Mouse (Mus musculus): ENCODE data around the gene Poc1a. TPM values are rescaled to one million over a fixed set of nuclear protein-coding genes. Genes with fewer than 3 reads are reported as not detected.

Gene Poc1a
- total RNA-seq, 2 experiments from 2014 or later = 4.3 to 4.8 TPM

DNA sequence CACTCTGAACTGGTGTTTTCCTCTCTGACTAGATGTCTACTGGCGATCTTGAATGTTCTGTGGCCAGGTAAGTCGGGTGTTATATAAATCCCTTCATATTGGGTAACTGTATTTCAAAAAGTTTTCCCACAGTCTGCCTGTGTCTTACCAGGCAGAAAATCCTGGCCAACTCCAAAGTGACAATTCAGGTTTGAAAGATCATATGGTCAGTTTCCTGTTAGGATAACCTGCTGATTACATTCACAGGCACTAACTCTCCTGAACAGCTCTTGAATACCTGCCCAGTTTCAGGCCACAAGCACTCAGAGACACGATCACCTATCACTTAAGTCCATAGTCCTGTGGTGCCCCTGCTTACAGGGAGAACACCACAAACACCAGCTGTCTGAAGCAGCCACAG is 18.8 kb upstream of the Poc1a start:
- DNase-seq = no peak
- intact Hi-C loops (cut with DNase I) = no loop called here

GRCm38 (mm10) chr9:106263381-106263924 is 17.4 kb upstream of the Poc1a start:
- intact Hi-C loops (cut with DNase I) = no loop called here
- DNase-seq = no peak

- intact Hi-C loops (cut with DNase I) = no loop called here
- no peak for DNase-seq
Measured at GRCm38 (mm10) chr9:106265358-106266075, 15.3 kb upstream of the Poc1a start.

DNA sequence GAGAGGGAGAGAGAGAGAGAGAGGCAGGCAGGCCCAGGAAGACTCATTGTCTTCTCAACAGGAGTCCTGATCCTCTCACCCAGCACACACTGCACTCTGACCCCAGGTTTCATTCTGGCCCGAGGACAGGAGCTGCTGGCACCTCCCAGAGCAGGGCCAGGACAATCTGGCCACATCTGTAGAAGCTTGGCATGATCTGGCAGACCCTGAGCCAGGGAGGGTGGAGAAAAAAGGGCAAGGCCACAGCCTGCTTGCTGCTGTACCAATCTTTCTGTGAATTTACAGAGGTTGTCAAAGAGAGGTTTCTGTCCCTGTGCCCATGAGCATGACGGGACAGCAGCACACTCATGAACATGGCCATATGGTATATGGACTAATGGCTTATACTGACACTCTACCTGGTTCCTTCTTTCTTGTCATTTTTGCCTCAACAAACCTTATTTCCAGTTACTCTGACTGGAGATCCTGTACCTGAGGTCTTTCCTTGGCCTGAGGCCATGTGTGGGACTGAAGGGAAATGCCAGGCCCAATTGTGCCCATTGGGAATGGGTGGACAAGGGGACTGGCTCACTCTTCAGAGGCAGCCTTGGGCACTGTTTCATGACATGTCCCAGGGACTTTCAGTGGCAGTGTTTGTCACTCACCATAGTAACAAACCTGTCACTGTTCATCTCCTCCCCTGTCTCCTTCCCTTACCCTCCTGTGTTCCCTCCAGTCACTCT is 13.8 kb upstream of the Poc1a start:
- intact Hi-C loops (cut with DNase I) = no loop called here
- no peak for DNase-seq

GRCm38 (mm10) chr9:106268421-106268820 is 12.4 kb upstream of the Poc1a start:
- intact Hi-C loops (cut with DNase I) = no loop called here

DNA sequence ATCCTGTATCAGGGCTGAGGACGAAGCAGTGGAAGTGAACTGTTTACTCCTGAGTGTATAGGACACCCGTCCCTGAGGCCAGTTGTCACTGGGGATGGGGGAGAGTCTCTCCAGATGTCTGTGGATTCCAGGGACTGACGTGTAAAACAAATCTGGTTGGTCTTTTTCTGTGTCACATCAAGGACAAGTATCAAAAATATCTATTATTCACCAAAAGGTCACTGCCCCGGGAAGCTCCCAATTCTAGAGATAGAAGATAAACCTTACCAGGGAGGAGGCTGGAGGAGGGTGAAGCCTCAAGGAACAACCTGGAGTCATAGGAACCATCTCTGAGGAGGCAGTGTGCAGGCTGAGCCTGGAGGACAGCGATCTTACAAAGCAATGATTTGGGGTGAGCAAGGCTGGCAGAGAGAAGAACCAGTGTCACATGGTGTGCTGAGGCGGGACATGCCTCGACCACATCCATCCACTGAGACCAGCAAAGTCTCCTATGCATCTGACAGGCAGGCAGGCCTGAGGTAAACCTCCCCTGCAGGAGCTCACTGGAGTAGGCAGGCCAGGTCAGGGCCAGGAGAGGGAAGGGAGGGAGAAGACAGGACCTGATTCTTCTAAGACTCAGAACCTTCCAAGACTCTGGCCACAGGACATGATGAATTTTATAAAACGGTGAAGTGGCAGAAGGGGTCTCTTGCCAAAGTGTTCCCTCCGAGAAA is 11.6 kb upstream of the Poc1a start:
- no peak for DNase-seq

More at GRCm38 (mm10) chr9:106268421-106268820, 12.4 kb upstream of the Poc1a start:
- no peak for DNase-seq

DNA sequence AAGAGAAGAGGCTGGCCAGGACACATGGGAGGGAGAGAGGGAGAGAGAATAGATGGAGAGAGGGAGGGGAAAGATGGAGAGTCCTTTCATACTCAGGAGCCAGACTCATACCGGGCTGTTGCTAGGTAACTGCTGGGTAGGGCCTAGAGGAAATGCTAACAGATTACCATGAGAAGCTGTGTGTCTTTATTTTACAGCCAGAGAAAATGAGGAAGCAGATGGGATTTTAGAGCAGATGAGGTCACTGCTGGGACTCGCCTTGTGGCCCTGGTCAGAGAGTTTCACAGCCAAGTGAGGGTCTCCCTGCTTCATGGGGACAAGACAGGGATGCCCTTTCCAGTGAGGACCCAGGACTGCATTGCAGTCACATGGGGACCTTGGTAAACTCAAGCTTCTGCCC is 11.0 kb upstream of the Poc1a start:
- intact Hi-C loops (cut with DNase I) = no loop called here

More for the DNA sequence above, 11.6 kb upstream of the Poc1a start:
- intact Hi-C loops (cut with DNase I) = no loop called here

DNA sequence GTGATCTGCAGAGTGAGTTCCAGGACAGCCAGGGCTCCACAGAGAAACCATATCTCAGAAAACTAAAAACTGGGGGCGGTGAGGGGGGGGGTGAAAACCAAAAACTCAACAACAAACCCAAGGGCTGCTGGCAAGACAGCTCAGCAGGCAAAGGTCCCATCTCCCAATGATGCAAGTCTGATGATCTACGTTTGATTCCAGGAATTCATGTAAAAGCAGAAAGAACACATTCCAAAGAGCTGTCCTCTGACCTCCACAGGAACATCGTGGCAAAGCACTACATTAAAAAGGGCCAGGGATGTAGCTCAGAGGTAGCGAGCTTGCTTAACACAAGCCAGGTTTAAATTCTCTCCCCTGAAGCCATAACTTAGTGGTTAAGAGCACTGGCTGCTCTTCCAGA is 10.2 kb upstream of the Poc1a start:
- DNase-seq = no peak
- intact Hi-C loops (cut with DNase I) = no loop called here

More for the DNA sequence above, 11.0 kb upstream of the Poc1a start:
- no peak for DNase-seq

DNA sequence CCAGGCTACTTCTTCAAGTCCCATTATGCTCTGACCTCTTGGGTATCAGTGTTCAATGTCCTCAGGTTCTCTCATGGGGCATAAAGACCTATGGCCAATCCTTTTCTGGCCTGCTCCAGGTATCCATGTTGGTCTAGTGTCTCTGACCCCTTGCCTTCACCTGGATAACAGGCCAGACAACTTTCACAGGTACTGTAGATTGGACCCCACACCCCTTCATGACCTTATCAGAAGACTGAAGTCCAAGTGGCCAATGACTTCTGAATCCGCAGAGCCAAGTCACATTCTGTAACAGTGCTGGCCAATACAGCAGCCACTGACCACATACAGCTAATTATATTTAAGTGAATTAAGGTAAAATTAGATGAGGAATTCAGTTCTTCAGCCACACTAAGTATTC is 8.6 kb upstream of the Poc1a start:
- intact Hi-C loops (cut with DNase I) = no loop called here
- no peak for DNase-seq

GRCm38 (mm10) chr9:106273276-106273675 is 7.6 kb upstream of the Poc1a start:
- DNase-seq = no peak
- intact Hi-C loops (cut with DNase I) = no loop called here

DNA sequence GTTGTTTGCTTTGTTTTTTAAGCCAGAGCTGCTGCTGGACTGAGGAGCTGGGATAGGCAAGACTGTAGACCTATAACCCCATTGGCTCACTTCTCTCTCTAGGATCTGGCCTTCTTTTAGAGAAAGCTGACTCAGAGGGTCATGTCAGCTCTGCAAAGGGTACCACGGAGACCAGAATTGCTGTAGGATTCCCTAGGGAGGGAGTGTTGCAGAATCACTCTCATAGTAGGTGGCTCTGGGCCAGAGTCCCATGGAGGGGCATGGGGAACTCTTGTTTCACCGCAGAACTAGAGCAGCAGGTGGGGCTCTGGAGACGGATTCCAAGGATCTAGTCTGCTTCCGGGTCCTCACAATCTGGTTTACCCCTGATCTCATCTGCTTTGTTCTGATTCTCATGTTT is 7.1 kb upstream of the Poc1a start:
- no peak for DNase-seq
- intact Hi-C loops (cut with DNase I) = no loop called here

DNA sequence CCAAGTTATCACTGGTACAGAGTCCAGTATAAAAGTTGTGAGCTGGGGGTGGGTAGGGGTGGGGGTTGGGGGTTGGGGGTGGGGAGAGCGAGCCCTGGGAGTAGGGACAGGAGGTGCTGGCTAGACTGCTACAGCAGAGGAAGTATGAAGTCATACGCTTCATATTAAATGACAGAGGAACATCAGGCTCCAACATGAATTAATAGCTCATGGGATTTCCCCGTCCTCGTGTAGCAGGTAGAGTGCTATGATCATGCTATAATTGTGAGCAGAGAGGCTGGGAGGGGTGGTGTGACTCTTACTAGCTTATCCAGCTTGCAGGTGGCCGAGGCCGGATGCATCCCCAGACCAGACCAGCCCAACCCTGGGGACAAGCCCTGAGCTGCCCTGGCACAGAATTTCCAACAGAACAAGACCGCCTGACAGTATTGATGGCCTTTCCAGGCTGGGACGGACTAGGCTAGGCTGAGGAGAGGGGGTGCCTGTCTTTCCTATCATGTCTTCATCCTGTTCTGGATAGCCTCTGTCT is 6.1 kb upstream of the Poc1a start:
- intact Hi-C loops (cut with DNase I) = loop anchor here (5.0 kb wide), 1 partner anchor 117 kb away; the partner anchor contains the start of gene Glyctk
- DNase-seq = no peak

- intact Hi-C loops (cut with DNase I) = loop anchor here (2.0 to 5.0 kb wide), 2 partner anchors 27 to 119 kb away; partner anchors contain the start of genes Alas1 and Glyctk
- DNase-seq = no peak
Measured at GRCm38 (mm10) chr9:106275806-106276205, 5.1 kb upstream of the Poc1a start.

- DNase-seq = peak; percentile 54 to 65
- intact Hi-C loops (cut with DNase I) = loop anchor here (2.0 kb wide), 1 partner anchor 68 kb away; no protein-coding TSS in a partner anchor
Measured at GRCm38 (mm10) chr9:106280386-106280785, 475 bp upstream of the Poc1a start.

GRCm38 (mm10) chr9:106282024-106282423 is 1.2 kb downstream of the Poc1a start:
- no peak for DNase-seq
- intact Hi-C loops (cut with DNase I) = no loop called here

DNA sequence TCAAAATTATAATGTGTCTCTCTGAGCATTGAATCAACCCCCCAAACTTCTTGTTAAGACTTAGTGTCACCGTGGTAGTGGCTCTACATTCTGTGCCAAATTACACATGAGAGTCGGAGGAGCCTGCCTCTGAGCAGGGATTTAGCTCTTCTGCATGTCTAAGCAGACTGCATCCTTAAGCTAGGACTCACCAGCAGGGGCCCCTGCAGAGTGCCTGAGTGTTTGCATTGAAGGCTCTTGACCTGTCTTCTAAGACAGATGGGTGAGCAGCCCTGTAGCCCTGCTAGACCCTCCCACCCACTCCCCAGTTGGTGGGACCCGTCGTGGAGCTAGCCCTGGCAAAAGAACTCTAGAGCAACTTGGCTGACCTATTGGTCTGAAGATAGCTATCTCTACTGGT is 6.3 kb downstream of the Poc1a start:
- DNase-seq = no peak
- intact Hi-C loops (cut with DNase I) = no loop called here

DNA sequence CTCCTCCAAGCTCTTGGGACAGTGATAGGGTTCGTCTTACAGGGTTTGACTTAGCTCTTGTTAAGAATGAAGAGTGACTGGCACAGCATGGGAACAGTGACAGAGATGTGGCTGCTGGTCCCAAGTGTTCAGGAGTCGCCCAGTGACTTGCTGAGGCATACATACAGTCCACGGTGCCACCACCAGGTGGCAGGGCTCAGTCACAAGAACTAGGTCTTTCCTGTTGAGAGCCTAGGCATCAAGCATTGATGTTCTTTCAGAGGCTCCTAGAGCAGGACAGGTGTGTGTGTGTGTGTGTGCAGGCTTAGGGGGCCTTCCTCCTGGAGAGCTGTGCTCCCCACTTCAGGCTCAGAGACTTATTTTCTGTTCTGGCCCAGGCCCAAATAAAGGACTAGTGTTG is 8.0 kb downstream of the Poc1a start:
- DNase-seq = peak; percentile 81 to 88
- intact Hi-C loops (cut with DNase I) = loop anchor here (1.0 to 2.0 kb wide), 4 partner anchors 18 to 188 kb away; partner anchors contain the start of genes Dusp7 and Parp3

DNA sequence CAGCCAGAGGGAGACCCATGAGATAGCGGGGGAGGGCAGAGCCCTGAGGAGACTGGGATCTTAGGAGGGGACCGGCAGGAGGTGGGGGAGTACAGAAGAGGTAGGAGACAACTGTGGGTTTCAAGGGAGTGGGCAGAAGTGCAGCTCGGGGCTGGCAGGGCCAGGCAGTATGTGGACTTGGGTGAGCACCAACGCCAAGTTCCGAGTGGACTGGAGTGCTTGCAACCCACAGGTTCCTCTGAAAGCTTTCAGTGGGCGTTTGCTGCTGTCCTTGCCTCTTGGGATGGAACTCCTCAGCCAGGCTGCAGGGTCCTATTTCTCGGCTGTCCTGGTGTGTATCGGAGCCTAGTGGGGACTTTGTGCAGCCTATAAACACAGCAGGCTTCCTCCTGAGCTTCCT is 9.0 kb downstream of the Poc1a start:
- DNase-seq = no peak
- intact Hi-C loops (cut with DNase I) = loop anchor here (1.0 to 2.0 kb wide), 4 partner anchors 17 to 187 kb away; partner anchors contain the start of genes Dusp7 and Parp3

- intact Hi-C loops (cut with DNase I) = no loop called here
- no peak for DNase-seq
Measured at GRCm38 (mm10) chr9:106290636-106291122, 9.8 kb downstream of the Poc1a start.

DNA sequence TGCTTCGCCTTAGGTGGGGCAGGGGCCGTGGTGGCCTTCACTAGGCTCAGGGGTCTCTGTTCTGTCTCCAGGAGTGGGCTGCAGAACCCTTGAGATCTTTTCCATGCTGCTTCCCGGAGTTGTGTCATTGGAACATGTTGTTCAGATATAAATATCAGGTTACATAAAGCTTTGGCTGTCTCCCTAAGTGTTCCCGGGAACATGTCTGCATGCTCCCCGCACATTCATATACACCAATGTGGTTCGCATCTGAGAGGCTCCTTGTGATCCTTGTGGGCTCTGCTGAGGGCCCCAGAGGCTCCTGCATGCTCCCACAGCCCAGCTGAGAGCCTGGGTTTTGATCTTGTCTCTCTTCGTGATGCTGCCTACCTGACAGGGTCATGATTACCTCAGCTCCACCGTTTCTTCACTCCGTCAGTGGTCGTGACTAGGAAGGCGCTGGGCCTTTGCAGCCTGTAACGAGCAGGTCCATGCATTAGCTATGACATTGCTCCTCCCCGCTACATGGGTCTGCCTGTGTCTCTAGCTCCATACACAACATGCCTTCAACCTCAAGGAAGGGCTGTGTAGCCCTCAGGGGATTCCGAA is 12.8 kb downstream of the Poc1a start:
- no peak for DNase-seq
- intact Hi-C loops (cut with DNase I) = no loop called here
